Mouse (Mus musculus) testis, adult 2 months (tissue): ENCODE measurements at regions not wholly inside any gene's neighbourhood (a gene's known extent, or its start where the extent isn't known, plus 50 kb on each side); places are given as distances from the start of the nearest gene placed in this dataset.

Experiments used
- CTCF ChIP-seq: fragments of 200-500 bp; IDR thresholded peaks from 2 replicates; pipeline ENCODE4 v1.5.1; 2012; ENCODE audit warnings: low read depth, mild to moderate bottlenecking, inconsistent platforms, low read length, moderate library complexity; ENCODE audit not compliant: control insufficient read depth, insufficient read depth, insufficient replicate concordance
- POLR2A ChIP-seq: fragments of 200-500 bp; IDR thresholded peaks from 2 replicates; pipeline ENCODE4 v1.6.1; 2012; ENCODE audit warnings: low read depth, mild to moderate bottlenecking, inconsistent platforms, low read length, moderate library complexity; ENCODE audit not compliant: control insufficient read depth

- no peak for TF ChIP-seq CTCF
- TF ChIP-seq POLR2A = no peak
These were observed 234.4 kb downstream of the Epha4 start for GRCm38 (mm10) chr1:77280373-77281038.
